Mouse (Mus musculus) gastrocnemius, postnatal 36 days (tissue): ENCODE measurements around the gene Hsd3b2. TPM values are rescaled to one million over a fixed set of nuclear protein-coding genes. Genes with fewer than 3 reads are reported as not detected.
"Not testable (repeated sequence)": the region's sequence is repeated elsewhere in the genome, so short reads cannot be mapped to it uniquely, and the experiment has no call there.

Source experiments
- DNase-seq, 2 experiments: peaks; one replicate each; pipeline ENCODE4 v3.0.0; 2022
- intact Hi-C: fragments of 180-260 bp; cut with DNase I; formaldehyde crosslinking; loops from one replicate; pipeline ENCODE4 v1.15.1; 2025
- long read RNA-seq, 2 experiments: library from polyadenylated mRNA; stranded (forward); transcript quantifications; one replicate each; pipeline ENCODE4 v2.0.0; 2021
- total RNA-seq, 2 experiments: library from RNA; stranded (reverse); gene quantifications; 2 replicates each; pipeline ENCODE4 v1.2.3; 2021

The Hsd3b2 gene
- total RNA-seq = not detected
- long read RNA-seq, experiment 1 = 0 reads
- long read RNA-seq, experiment 2 = 0 reads

- intact Hi-C loops = no loop called here
- DNase-seq = no peak
These were observed at the start of gene Hsd3b2 for GRCm38 (mm10) chr3:98724376-98724775. Gene Hsd3b2, minus strand, starts transcription at chr3:98724543.

- intact Hi-C loops = no loop called here
- no peak for DNase-seq
These were observed 39.8 kb upstream of the Hsd3b2 start for GRCm38 (mm10) chr3:98764155-98764554.

DNA sequence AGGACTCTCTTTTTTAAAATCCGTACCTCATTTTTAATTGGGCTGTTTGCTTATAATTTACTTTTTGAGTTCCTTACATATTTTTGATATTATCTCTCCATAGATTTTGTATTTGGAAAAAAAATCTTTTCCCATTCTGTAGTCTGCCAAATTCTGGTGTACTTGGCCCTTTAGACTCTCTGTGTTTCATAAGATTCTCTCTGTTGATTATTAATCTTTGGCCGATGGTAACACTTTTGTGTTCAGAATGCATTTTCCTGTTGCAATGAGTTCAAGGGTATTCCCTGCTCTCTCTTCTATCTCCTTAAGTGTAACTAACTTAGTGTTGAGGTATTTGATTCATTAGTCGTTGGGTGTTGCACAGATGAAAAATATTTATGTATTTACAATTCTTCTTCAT lies 32.5 kb upstream of the Hsd3b2 start:
- intact Hi-C loops = no loop called here
- no peak for DNase-seq

DNA sequence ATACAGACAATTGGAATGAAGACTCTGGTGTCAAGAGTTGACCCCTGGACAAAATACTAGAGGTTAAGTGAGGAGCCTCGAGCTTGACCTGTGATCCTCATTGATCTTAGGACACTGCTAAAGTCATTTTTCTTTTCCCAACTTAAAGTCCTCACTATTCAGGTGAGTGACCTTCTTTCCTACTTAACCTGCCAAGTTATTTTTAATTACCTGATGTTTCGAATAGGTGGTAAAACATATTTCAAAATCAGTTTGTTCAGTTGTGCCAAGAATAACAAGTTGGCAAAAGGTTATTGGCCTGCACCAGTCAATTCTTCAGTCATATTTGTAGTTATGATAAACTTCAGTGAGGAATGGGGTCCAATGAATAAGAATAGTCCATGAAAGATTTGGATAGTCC lies 27.8 kb upstream of the Hsd3b2 start:
- intact Hi-C loops = no loop called here
- DNase-seq = no peak

- intact Hi-C loops, DNase-seq: not testable (repeated sequence)
These were observed 16.7 kb upstream of the Hsd3b2 start for GRCm38 (mm10) chr3:98741043-98741442.

DNA sequence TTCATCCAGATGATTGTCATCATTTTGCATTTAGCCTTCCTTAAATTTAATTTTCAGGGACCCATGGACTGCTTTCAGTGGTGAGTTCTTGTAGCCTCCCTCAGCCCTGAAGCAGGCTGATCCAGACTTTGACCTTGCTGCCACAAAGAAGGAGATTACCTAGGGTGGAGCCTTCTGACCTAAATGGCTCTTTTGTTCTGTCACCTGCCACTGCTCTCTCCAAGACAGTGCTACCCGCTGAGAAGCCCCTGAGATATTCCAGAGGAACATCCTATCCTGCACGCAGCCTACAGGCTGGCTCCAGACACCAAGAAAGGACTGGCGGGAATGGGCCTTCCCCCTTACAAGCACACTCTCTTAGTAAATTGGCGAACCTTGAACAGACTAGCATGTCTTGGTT lies 10.0 kb upstream of the Hsd3b2 start:
- intact Hi-C loops = no loop called here
- DNase-seq = no peak

DNA sequence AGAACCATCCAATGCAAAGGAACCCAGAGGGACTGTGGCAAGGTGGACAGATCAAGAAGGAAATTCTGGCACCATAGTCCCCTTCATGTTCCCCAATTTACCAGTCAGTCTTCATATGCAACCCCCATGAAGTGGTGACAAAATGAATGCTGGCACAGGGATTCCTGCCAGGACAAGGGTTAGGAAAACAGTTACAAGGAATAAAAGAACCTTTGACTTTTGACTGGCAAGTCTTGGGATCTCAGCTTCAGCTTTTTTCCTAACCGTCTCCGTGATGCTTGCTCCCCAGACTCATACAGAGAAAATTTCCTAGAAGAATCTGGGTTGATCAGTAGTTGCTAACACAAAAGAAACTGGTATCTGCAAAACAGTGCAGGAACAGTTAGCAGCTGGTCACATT lies 9.4 kb upstream of the Hsd3b2 start:
- DNase-seq = no peak
- intact Hi-C loops = no loop called here

DNA sequence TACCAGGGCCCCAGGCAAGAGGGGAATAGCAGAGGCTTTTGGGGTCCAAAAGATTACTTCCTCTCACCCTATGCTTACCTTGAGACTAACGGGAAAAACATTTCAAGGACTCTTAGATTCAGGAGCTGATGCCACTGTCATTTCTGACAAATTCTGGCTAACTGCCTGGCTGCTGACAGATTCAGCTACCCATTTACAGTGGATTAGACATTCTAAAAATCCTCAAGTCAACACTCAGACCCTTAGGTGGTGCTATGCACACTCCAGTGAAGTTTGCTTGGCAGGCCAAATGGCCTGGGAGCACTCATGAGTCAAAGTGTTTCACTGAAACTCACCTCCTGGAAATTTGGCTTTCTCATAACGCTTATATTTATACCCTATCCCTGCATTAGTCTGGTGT lies 1.9 kb upstream of the Hsd3b2 start:
- intact Hi-C loops = no loop called here
- DNase-seq = no peak

GRCm38 (mm10) chr3:98720740-98721139 lies 3.6 kb downstream of the Hsd3b2 start:
- intact Hi-C loops = no loop called here

GRCm38 (mm10) chr3:98682401-98682800 lies 41.9 kb downstream of the Hsd3b2 start:
- no peak for DNase-seq
- intact Hi-C loops = no loop called here

More at GRCm38 (mm10) chr3:98720740-98721139, 3.6 kb downstream of the Hsd3b2 start:
- DNase-seq = no peak

DNA sequence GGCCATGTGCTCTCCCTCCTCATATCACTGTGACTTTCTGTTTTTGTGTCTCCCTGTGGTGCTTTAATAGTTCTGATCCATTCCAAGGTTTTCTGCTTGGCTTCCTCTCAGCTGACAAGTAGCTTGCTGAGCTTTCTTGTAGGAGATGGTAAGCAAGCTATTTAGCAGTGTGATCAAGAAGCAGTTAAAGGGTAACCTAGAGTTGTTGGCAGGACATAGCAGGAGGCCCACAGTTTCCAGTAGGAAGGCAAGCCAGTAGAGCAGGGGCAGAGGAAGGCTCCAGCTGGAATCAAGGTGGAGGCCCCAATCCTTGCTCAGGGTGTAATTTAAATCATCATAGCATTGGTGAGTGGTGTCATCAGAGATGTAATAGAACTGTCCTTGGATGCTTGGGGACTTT lies 43.6 kb downstream of the Hsd3b2 start:
- no peak for DNase-seq
- intact Hi-C loops = no loop called here

Other genes starting within 250 kb of the Hsd3b2 start
- gene Hsd3b4, start 214.0 kb downstream of the Hsd3b2 start, total RNA-seq = not detected
- not detected for gene Gm10681, start 135.7 kb downstream of the Hsd3b2 start, total RNA-seq
- not detected for gene Hsd3b5, start 94.3 kb downstream of the Hsd3b2 start, total RNA-seq
- gene Hsd3b3, start 38.6 kb upstream of the Hsd3b2 start, total RNA-seq = not detected
- gene Hsd3b6, start 89.9 kb upstream of the Hsd3b2 start, total RNA-seq = not detected
- gene Hsd3b1, start 135.3 kb upstream of the Hsd3b2 start, total RNA-seq = not detected
- not detected for gene Hao2, start 168.7 kb upstream of the Hsd3b2 start, total RNA-seq